Mouse (Mus musculus): ENCODE results near the gene Parm1.

Parm1 gene

GRCm38 (mm10) chr5:91574211-91574610 is 56.8 kb downstream of the Parm1 start:
- no peak for DNase-seq (ENCODE audit: extremely low spot score)

- no peak for DNase-seq (ENCODE audit: extremely low spot score)
These were observed 61.5 kb downstream of the Parm1 start for GRCm38 (mm10) chr5:91578924-91579323.

- DNase-seq (ENCODE audit: extremely low spot score): no peak
These were observed 64.4 kb downstream of the Parm1 start for GRCm38 (mm10) chr5:91581799-91582198.

GRCm38 (mm10) chr5:91586206-91586605 is 68.8 kb downstream of the Parm1 start:
- DNase-seq (ENCODE audit: extremely low spot score): no peak

GRCm38 (mm10) chr5:91594083-91594482 is 76.7 kb downstream of the Parm1 start:
- no peak for DNase-seq (ENCODE audit: extremely low spot score)

GRCm38 (mm10) chr5:91597216-91597615 is 79.8 kb downstream of the Parm1 start:
- no peak for DNase-seq (ENCODE audit: extremely low spot score)

- no peak for DNase-seq (ENCODE audit: extremely low spot score)
These were observed 82.4 kb downstream of the Parm1 start for GRCm38 (mm10) chr5:91599801-91600200.

GRCm38 (mm10) chr5:91603347-91603746 is 85.9 kb downstream of the Parm1 start:
- DNase-seq (ENCODE audit: extremely low spot score): no peak

- DNase-seq (ENCODE audit: extremely low spot score): no peak
These were observed 86.5 kb downstream of the Parm1 start for GRCm38 (mm10) chr5:91603787-91604439.

- DNase-seq (ENCODE audit: extremely low spot score): no peak
These were observed 89.8 kb downstream of the Parm1 start for GRCm38 (mm10) chr5:91607234-91607633.

- DNase-seq (ENCODE audit: extremely low spot score): no peak
These were observed 90.4 kb downstream of the Parm1 start for GRCm38 (mm10) chr5:91607841-91608240.

GRCm38 (mm10) chr5:91609041-91609440 is 91.6 kb downstream of the Parm1 start:
- no peak for DNase-seq (ENCODE audit: extremely low spot score)

GRCm38 (mm10) chr5:91609511-91610300 is 92.3 kb downstream of the Parm1 start:
- DNase-seq (ENCODE audit: extremely low spot score): no peak

GRCm38 (mm10) chr5:91610499-91610898 is 93.1 kb downstream of the Parm1 start:
- no peak for DNase-seq (ENCODE audit: extremely low spot score)

- no peak for DNase-seq (ENCODE audit: extremely low spot score)
These were observed 94.2 kb downstream of the Parm1 start for GRCm38 (mm10) chr5:91611589-91611988.

- no peak for DNase-seq (ENCODE audit: extremely low spot score)
These were observed 100.2 kb downstream of the Parm1 start for GRCm38 (mm10) chr5:91617331-91618233.

GRCm38 (mm10) chr5:91618661-91619173 is 101.3 kb downstream of the Parm1 start:
- DNase-seq (ENCODE audit: extremely low spot score): no peak

- DNase-seq (ENCODE audit: extremely low spot score): no peak
These were observed 103.8 kb downstream of the Parm1 start for GRCm38 (mm10) chr5:91621197-91621596.

- no peak for DNase-seq (ENCODE audit: extremely low spot score)
These were observed 109.4 kb downstream of the Parm1 start for GRCm38 (mm10) chr5:91626823-91627222.

GRCm38 (mm10) chr5:91629472-91629871 is 112.1 kb downstream of the Parm1 start:
- DNase-seq (ENCODE audit: extremely low spot score): no peak

GRCm38 (mm10) chr5:91651330-91651729 is 133.9 kb downstream of the Parm1 start:
- no peak for DNase-seq (ENCODE audit: extremely low spot score)

Data from embryo, embryonic 9.5 days (tissue).